Mouse (Mus musculus): Measurements from ENCODE around the gene Nup98.

Nup98 gene

DNA sequence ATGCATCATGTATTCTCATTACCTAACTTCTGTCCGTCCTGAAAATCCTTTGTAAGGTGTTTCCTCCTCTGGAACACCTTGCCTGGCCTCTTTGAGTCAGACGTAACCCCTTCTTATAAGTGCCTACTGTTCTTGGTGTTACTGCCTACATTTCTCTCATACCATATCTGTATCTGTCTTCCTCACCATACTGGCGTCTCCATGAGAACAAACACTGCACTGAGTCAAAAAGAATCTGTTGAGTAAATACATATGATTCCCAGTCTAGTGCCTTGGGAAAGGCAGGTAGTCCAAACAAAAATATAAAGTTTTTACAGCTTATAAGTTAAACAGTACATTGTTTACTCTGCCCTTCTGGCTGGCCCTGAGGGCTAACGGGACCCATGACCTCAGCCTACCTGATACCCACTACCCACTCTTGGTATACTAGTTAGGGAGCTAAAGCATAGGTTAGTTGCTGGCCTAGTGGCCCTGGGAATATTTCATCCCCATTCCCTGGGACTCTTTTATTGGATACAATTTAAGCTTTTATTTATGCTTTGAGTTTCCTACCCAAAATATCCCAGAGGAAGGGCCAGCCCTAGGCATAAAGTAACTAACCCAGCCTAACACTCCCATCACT is 18.2 kb upstream of the Nup98 start:
- no peak for DNase-seq

DNA sequence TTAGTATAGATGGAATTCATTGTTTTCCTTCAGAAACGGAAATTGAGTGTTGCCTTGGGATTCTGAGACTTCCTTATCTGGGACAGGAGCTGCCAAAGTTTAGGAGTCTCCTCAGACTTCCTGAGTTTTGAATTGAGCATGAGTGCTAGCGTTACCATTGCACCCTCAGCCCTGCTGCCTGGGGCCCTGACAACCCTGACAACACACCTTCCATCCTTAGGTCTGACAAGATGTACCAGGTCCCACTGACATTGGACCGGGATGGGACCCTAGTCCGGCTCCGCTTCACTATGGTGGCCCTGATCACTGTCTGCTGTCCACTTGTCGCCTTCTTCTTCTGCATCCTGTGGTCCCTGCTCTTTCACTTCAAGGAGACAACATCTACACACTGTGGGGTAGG is 16.1 kb upstream of the Nup98 start:
- no peak for DNase-seq

DNA sequence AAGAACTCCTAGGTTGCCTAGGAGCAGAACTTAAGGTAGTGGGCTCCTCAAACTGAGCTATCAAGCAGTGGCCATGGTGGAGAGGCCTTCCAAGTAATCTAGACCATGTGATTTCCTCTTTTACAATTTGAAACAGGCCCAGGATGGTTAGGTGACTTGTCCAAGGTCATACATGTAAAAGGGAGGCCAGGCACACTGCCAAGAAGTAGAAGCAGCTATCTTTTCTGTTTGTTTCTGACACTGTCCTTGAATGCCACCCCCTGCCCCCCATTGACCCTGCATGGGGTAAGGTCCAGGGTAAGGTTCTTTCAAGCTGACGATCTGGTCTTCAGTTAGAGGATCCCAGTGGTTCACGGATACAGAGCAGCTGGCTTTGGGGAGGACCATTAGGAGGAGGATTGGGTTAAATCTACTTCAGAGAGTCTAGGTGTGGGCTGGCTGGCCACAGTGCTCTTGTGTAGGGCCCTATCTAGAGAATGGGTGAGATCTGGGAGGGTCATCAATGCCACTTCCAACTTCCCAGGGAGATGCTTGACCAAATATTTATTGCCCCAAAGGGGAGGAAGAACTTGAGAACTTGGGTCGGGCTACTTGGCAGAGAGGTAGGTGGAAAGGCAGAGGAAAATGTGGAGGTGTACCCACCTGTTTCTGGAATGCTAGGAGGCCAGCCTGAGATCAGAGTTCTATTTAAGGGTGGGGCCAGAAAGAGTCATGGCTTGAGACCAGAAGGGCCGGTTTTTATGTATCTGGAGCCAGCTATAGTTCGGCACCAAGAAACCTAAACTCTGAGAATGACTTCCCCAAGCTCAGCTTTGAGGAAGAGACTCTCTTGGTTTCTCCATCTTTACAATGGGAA is 14.1 kb upstream of the Nup98 start:
- DNase-seq, result no peak

DNA sequence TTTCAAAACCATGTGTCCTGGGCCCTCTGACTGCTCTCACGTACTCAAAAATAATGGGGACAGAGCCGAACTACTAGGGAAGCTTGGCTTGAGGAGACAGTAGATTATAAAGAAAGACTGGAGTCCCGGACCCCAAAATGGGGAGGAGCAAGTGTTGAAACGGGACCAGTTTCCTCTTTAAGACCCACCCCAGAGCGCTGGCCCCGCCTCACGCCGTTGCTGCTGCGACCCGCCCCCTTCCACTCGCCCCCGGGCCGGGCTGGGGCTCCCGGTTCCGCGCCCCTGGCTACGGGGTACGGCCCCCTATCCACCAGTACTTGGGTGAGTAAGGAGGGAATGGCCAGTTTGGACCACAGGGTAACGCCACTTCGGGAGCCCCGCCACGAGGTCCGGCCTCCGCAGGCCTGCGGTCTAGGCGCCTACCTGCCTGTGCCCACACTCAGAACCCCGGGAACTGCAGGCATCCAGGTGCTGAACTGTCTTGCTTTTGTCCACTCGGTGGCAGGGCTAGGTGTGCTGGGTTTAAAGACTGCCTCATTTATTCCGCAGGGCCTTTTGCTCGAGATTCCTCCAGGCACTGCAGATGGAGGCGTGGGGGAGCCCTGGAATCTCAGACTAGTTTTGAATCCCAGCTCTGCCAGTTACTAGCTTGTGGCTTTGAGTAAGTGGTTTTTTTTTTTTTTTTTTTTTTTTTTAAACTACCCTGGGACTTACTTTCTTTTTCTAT is 13.0 kb upstream of the Nup98 start:
- peak; percentile 52 to 81 for DNase-seq

DNA sequence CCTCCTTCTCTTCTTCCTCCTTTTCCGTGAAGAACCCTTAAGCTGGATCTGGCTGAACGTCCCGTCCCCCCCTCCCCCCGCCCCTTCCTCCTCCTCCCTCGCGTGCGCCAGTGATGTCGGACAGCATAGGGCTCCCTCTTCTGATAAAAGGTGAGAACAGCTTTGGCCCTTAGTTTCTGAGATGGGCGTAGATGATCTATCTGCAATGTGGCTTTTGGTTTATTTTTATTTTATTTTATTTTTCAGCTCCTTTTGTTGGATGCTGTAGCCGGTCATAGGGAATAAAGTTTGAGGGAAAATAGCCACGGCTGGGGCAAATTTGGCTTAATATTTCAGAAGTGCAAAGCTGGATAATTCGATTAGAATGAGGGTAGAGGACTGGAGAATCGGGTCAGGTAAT is 12.4 kb upstream of the Nup98 start:
- DNase-seq, result peak; percentile 59 to 69

DNA sequence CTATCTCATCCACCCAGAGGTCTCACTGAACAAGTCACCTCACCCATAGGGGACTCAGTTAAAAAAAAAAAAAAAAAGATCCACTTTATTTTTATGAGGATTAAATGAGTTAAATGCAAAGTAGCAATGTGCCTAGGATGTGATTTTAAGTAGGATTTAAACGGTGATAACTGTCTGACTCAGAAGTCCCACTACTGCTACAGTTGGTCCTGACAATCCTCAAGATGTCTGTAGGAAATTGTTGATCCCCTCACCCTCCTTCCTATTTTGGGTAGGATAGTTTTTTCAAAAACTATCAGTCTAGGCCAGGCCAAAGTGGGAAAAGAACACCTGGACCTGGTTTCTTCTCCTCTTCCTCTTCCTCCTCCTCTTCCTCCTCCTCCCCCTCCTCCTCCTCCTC is 11.9 kb upstream of the Nup98 start:
- DNase-seq, result no peak

DNA sequence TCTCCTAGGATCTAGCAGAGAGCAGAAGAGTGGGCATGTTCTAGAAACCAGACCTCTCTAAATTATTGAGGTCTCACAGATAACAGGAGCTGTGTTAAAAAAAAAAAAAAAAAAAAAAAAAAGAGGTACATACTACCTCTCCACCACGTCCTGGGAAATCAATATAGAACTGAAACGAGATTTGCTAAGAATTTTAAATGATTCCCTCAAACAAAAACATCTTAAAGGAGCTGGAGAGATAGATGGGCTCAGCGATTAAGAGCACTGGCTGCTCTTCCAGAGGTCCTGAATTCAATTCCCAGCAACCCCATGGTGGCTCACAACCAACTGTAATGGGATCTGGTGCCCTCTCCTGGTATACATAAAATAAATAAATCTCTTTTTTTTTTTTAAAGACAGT is 1.1 kb upstream of the Nup98 start:
- DNase-seq, result no peak

DNA sequence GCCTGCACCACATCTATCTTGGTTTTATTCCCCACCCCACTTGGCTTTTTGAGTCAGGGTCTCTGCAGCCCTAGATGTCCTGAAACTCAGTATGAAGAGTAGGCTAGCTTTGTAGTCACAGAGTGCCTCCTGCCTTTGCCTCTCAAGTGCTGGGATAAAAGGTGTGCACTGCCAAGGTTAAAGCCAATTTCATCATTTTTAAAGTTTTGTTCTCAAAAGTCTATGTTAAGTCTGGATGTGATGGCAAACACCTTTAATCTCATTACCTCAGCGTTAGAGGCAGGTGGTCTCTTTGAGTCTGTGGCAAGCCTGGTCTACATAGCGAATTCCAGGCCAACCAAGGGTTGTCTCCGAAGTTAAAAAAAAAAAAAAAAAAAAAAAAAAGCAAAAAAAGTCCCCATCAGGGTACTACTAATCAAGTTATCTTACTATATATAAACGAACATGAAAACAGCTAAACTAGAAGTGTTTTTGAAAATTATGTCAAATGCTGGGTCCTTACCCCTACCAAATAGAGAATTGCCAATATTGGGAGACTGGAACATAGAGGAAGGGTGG is 1.1 kb downstream of the Nup98 start:
- no peak for DNase-seq

DNA sequence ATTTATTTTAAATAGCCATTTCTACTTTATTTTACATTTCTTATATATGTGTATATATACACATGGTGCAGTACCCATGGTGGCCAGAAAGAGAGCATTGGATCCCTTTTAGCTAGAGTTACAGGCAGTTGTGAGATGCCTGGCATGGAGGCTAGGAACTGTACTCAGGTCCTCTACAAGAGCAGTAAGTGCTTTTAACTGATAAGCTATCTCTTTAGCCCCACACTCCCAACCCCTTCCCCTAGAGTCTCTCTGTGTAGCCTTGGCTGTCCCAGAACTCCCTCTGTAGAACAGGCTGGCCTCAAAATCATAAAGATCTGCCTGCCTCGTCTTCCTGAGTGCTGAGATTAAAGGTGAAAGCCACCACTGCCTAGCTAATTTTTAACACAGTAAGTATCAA is 4.3 kb downstream of the Nup98 start:
- DNase-seq, result no peak

DNA sequence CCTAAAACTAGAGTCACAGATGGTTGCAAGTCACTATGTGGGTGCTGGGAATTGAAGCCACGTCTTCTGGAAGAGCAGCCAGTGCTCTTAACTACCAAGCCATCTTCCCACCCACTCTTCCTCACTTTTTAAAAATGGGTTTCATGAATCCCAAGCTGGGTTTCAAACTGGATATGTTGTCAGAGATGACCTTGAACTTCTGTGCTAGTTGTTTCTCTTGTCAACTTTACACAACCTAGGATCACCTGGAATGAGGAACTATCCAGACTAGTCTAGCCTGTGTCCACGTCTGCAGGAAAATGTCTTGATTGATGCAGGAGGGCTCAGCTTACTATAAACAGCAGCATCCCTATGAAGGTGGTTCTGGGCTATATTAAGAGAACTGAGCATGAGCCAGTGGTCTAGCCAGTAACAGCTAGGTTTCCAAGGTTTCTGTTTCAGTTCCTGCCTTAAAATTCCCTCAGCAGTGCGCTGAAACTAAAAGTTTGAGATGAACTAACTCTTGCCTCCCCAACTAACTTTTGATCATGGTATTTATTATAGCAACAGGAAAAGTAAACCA is 5.6 kb downstream of the Nup98 start:
- no peak for DNase-seq

DNA sequence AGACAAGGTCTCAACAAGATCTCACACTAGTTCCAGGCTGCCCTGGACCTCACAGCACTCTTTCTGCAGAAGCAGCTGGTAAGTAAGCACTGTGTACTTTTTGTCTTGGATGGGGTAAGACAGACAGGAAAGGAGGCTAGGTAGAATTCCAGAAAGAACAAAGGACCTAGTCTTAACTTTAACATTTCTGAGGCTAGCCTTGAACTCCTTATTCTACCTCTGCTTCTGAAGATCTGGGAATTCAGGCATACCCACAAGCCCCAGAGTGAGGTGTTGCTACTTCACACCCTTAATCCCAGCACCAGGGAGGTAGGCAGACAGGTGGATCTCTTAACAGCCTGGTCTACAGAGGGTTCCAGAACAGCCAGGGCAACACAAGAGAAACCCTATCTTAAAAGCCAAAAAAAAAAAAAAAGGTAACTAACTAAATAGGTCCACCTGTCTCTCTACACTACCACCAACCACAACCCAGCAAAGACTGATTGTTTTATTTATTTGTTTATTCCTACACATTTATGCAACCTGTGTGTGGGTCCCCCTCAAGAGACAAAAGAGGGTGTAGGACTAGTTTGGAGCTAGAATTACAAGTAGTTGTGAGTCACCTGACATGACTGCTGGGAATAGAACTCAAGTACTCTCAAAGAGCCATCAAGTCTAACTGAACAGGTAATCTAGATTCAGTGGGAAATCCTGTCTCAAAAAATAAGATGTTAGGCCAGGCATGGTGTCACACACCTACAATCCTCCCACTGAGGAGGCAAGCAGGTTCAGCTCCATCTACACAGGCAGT is 8.8 kb downstream of the Nup98 start:
- no peak for DNase-seq

DNA sequence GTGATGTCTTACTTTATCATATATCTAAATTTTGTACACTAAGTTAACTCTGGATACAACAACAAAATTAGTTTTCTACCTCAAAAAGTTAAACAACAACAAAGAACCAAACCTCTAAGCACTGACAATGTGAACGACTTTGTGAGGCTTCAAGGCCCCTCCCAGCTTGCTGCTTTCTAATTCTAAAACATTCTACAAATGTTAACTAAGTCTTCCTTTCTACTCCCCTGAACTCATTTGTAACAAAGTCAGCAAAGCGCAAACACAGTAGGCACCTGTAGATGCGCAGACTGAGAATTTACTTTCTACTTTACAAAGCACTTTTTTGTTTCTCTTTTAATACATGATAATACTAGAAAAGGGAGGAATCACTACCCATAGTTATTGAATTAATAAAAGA is 9.4 kb downstream of the Nup98 start:
- no peak for DNase-seq

DNA sequence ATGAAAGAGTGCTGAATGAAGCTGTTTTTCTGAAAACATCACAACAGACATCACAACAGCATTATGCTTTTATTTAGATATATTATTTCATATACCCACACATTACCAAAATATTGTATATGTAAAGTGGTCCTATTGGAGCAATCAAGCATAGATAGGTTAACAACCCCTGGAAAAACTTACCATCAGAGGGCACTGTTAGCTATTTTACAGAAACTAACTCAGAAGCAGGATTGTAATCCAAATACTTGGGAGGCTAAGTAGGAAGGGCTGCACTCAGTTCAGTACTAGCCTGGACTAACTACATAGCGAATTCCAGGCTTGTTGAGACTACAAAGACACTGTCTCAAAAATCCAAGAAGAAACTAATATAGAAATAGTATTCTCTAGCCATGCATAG is 17.6 kb downstream of the Nup98 start:
- DNase-seq, result no peak

DNA sequence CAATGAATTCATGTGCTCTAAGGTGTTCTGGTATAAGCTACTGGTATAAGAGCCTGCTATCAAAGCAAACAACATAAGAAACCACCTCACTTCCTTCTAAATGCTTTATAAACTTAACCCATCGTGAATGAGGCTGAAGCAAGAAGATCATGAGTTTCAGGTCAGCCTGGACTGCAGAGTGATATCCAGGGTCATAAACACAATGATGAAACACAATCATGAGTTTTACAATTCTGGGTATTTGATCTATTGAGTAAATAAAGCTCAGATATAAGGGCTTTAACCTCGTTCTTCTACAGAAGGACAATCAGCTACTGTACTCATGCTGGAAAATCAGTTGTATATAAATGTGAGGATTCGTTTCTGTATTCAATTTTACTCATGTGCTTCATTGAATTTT is 26.1 kb downstream of the Nup98 start:
- DNase-seq, result no peak

DNA sequence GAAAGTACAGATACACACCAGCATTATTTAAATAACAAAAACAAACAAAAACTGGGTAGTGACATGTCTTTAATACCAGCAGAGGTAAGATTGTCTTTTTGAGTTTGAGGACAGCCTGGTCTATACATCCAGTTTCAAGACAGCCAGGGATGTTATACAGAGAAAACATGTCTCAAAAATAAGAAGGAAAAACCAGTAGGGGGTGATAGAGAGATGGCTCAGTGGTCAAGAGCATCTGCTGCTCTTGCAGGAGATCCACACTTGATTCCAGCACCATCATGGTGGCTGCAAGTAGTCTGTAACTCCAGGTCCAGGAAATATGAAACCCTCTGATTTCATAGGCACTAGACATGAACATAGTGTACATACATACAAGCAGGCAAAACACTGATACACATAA is 39.7 kb downstream of the Nup98 start:
- DNase-seq, result no peak

DNA sequence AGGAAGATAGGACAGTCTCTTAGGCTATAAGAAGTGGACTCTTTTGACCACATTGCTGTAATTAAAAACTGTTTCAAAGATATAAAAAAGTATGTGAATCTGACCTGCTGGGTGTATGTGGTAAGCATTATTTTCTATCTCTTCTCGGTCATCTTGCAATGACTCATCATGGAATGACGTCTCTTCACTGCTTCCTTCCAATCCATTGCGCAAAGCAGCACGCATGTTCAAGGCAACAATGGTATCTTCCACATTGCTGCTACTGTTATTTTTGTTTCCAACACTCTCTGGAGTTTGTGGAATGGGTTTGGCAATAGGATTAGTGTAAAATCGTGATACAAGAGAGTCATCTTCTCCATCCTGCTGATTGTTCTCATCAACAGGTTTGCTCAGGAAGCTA is 56.3 kb downstream of the Nup98 start:
- no peak for DNase-seq

DNA sequence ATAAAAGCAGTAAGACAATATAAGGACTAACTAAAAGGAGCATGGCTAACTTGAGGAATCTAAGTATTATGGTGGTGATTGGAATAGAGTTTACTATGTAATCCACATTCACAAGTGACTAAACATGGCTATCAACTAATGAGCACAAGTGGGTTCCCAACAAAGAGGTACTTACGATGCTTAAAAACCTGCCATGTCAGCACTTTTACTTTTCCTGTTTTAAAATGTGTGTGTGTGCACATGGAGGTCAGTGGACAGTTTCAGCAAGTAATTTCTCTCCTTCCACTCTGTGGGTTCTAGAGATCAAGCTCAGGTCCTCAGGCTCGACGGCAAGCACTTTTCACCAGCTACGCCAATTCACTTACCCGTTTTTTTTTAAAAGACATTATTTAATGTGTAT is 72.1 kb downstream of the Nup98 start:
- DNase-seq, result no peak

DNA sequence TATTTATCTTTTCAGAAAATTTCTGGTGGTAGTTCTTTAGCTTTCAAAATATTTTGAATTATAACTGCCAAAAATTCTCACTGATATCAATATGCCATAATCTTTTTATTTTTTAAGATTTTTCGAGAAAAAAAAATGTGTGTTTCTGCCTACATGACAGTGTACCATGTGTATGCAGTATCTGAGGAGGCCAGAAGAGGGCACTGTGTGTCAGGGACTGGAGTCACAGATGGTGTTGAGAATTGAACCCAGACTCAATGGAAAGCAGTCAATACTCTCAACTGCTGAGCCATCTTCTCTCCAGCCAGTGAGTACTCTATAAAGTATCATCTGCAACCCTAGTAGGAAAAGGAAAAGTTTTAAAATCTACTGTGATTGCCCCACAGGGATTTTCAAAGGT is 72.5 kb downstream of the Nup98 start:
- peak; percentile 58 to 66 for DNase-seq

DNA sequence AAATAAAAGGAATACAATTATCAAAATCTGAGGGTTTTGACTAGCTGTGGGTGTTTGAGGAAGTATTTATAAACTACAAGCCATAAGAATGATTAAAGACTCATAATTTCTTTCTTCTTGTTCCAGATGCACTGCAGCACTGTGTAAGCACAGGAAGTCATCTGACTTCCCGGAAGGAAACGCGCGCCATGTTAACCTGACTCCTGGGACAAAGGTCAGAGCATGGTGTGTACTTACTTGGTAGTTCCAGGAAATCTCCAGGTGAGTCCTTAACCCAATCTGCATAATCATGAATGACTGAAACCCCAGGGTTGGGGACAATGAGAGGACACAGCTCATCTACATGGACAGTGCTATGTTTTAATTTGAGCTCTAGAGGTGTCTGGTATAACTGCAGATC is 77.6 kb downstream of the Nup98 start:
- peak in 1 of 2 experiments; percentile 21 for DNase-seq

DNA sequence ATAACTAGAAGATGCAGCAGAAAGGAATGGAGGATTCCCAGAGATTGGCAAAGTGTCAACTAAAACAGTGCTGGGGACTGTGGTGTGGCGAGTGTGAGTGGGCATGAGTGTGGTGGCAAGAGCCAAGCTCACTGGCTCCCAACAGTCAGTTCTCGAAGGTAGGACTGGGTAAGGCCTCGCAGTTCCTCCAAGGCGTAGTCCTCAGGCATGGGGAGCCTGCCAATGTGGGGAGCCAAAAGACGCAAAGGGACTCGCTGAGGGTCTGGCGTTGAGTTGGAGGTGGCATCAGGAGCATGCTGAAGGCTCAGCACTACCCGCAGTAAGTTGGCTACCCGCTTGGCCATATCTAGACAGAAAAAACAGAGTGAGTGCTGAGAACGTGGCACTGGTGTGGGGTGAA is 89.7 kb downstream of the Nup98 start:
- DNase-seq, result no peak

DNA sequence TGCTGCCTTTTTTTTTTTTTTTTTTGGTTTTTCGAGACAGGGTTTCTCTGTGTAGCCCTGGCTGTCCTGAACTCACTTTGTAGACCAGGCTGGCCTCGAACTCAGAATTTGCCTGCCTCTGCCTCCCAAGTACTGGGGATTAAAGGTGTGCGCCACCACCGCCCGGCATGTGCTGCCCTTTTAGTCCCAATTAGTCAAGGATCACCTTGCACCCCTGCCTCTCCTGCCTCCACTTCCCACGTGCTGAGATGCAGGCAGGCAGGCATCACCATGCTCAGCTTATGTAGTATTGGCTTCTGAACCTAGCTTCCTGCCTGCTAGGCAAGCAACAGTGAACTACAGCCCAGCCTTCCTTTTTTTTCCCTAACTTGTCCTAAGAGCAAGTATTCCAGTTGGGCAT is 92.6 kb downstream of the Nup98 start:
- DNase-seq, result no peak

DNA sequence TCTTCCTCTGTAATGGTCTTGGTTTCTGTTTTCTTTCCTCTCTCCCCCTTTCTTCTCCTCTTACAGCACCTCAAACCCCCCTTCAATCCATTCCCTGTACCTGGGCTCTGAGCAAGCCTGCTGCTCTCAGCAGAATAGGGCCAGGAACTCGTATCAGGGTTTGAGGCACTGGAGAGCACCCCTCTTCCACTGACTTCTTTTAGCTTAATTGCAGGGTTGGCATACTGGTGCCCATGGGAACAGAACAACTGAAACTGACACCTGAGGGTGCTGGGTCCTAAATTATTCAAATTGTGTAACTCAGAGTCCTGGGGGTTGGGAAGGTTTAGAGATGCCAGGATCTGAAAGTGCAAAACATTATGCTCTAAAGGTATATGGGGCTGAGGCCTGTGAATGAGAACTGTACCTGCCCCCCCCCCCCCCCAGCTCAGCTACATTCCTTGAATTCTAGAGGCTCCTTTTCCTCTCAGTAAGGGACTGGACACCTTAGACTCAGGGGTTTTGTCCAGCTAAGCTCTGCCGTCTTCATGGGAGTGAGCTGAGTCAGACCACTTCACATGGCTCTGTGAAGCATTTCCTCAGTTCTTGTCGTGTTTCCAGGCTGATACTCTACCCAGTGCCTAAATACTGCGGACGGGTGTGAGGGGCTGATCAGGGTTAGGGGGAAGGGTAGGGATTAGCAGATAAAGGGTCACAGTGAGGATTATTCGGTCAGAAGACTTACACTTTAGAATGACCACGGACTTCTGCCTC is 93.2 kb downstream of the Nup98 start, which contains the start of gene Chrna10:
Gene Chrna10, minus strand, starts transcription at position 250 of the 753 bp plus-strand sequence.
- no peak for DNase-seq

Data from kidney, postnatal 4 days (tissue).